Mouse (Mus musculus) hindbrain, embryonic 13.5 days (tissue): ENCODE measurements at regions not wholly inside any gene's neighbourhood (a gene's known extent, or its start where the extent isn't known, plus 50 kb on each side); places are given as distances from the start of the nearest gene placed in this dataset.

ENCODE experiments used
- ATAC-seq: fragments of 200-750 bp; cut with Nextera tagmentation; 2 replicates; pipeline ENCODE4 v1.8.0; 2017; ENCODE audit warnings: moderate TSS enrichment; ENCODE audit not compliant: low FRiP score
- H3K27ac ChIP-seq: fragments of 300-500 bp; sonication (generic); 2 replicates; pipeline ENCODE4 v1.5.1; 2015; ENCODE audit warnings: inconsistent platforms, mild to moderate bottlenecking, moderate library complexity
- H3K27me3 ChIP-seq: fragments of 300-500 bp; sonication (generic); 2 replicates; pipeline ENCODE4 v1.6.1; 2015; ENCODE audit warnings: mild to moderate bottlenecking, inconsistent platforms
- H3K36me3 ChIP-seq: fragments of 300-500 bp; sonication (generic); 2 replicates; pipeline ENCODE4 v1.6.1; 2015; ENCODE audit warnings: mild to moderate bottlenecking, inconsistent platforms
- H3K4me1 ChIP-seq: fragments of 300-500 bp; sonication (generic); replicated peaks from 2 replicates; pipeline ENCODE4 v1.6.1; 2015; ENCODE audit warnings: inconsistent platforms
- H3K4me2 ChIP-seq: fragments of 300-500 bp; sonication (generic); 2 replicates; pipeline ENCODE4 v1.6.1; 2015; ENCODE audit warnings: inconsistent platforms, mild to moderate bottlenecking, moderate library complexity
- H3K4me3 ChIP-seq: fragments of 300-500 bp; sonication (generic); 2 replicates; pipeline ENCODE4 v1.5.1; 2015; ENCODE audit warnings: mild to moderate bottlenecking, inconsistent platforms
- H3K9ac ChIP-seq: fragments of 300-500 bp; sonication (generic); 2 replicates; pipeline ENCODE4 v1.6.1; 2015; ENCODE audit warnings: mild to moderate bottlenecking, inconsistent platforms
- H3K9me3 ChIP-seq: fragments of 300-500 bp; sonication (generic); 2 replicates; pipeline ENCODE4 v1.6.1; 2016; ENCODE audit warnings: inconsistent platforms
- WGBS: fragments of 180-500 bp; shearing (Covaris S2); methylation state at CpG from one replicate; pipeline ENCODE4 v1.1.7; 2015; 5-methylcytosine and 5-hydroxymethylcytosine counted together

DNA sequence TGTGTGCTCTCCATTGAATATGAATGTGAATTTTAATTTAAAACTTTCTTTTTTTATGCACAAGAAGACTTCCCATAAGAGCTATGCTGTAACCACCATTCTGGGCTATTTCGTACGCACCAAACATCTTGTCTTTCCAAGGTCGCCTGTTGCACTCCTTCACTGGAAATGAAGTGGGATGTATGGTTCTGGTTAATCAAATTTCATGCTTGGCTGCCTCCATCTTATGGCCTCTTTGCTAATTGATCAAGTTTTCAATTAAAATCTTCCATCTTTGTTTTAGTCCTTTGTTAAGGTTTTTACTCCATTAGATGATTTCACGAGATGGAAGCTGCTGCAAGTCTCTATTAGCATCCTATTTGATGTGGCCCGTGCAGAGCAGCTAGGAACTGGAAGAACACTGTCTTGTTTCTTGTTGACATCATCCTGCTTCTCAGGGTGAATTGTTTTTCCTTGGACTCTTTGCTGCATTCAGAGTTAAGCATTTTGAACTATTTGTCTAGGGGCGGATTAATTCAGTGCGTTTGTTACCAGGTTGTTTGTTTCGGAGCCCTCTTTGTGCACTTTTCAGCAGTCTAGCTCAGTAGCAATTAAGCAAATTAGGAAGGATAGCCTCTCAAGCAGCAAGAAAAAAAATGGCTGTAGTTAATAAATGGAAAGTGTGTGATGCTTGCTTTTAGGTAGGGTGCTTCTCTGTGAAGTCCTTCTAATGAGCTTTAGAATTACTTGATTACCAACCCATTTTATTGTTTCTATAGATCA, 147.4 kb upstream of the Alcam start:
- H3K4me1 ChIP-seq = no peaks in the 10 kb centered on the region
- WGBS = 52% methylated on average over 8 of the region's 8 CpGs
- H3K9me3 ChIP-seq = no peaks in the 10 kb centered on the region
- H3K9ac ChIP-seq = no peak overlapping the region
- 0 out of 2 replicates have a peak, but pooled peaks have one; percentile 32 for ATAC-seq
- no peak overlapping the region for H3K27ac ChIP-seq
- no peaks in the 10 kb centered on the region for H3K27me3 ChIP-seq
- no peaks in the 10 kb centered on the region for H3K36me3 ChIP-seq
- no peak overlapping the region for H3K4me2 ChIP-seq
- H3K4me3 ChIP-seq = no peak overlapping the region

DNA sequence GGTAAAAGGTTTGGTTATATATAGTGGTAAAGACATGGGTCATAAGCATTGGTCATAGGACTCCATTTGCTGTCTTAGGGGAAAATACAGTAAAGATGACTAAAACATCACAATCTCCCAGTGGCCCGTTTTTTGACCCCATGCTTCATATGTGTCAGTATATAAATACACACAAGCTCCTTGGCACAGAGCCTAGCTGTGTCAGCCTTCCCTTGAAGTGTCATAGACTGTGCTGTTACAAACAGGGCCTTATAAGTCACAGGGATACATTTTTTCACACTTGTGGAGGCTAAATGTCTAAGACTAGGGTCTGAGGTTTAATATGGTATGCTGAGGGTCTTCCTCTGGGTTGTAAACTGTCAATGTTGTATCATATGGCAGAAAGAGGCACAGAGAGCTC, 144.4 kb upstream of the Alcam start:
- no peak overlapping the region for H3K4me2 ChIP-seq
- ATAC-seq = no peak
- no peaks in the 10 kb centered on the region for H3K4me1 ChIP-seq
- no peak overlapping the region for H3K4me3 ChIP-seq
- no peak overlapping the region for H3K9ac ChIP-seq
- no peaks in the 10 kb centered on the region for H3K27me3 ChIP-seq
- no peaks in the 10 kb centered on the region for H3K36me3 ChIP-seq
- H3K9me3 ChIP-seq = no peaks in the 10 kb centered on the region
- WGBS = 76% methylated on average over 1 of the region's 1 CpGs
- H3K27ac ChIP-seq = no peak overlapping the region

DNA sequence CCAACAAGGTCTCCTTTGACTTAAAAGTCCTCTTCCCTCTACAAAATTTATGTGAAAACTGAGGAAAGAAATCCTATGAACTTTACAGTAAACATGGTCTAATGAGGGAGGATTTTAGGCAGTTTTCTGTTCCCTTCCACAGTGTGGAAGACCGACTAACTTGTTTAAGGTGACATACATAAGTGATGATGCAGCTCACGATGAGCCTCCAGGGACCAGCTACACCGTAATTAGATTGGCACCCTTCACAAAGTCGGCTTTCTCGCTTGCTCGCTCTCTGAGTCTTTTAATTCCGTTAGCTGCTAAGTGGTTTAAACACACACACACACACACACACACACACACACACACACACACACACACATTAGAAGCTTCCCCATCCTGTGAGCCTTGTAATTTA, 143.3 kb upstream of the Alcam start:
- Histone ChIP-seq H3K4me3 (no peak overlapping the region), H3K4me2 (no peak overlapping the region), H3K9me3 (no peaks in the 10 kb centered on the region), H3K4me1 (no peaks in the 10 kb centered on the region), H3K27ac (no peak overlapping the region), H3K9ac (no peak overlapping the region), H3K36me3 (no peaks in the 10 kb centered on the region), H3K27me3 (no peaks in the 10 kb centered on the region)
- no peak for ATAC-seq
- WGBS = 61% methylated on average over 7 of the region's 7 CpGs

DNA sequence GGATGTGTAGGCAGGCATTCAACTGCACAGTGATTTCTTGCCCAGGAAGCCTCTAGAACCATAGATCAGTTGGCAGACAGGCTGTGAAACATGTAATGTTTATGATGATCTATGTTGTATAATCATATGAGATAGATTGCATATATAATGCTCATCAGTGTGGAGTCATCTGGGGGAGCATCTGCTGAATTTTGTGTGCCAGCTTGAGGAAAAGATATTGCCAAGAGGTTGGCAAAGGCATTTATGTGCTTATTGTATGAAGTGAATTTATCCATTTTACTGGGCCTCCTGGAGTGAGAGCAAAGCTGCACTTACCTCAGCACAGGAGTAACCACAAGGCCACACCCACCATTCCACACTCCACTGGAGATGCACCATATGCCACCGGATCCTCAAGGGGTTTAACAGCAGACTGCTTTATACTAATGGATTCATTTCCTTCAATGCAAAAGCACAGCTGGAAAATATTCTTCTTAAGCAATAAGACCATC, 134.5 kb upstream of the Alcam start:
- WGBS = 63% methylated on average over 1 of the region's 1 CpGs
- H3K9me3 ChIP-seq = no peaks in the 10 kb centered on the region
- H3K27me3 ChIP-seq = no peaks in the 10 kb centered on the region
- H3K4me2 ChIP-seq = no peak overlapping the region
- no peak overlapping the region for H3K27ac ChIP-seq
- no peaks in the 10 kb centered on the region for H3K4me1 ChIP-seq
- H3K4me3 ChIP-seq = no peak overlapping the region
- H3K36me3 ChIP-seq = no peaks in the 10 kb centered on the region
- H3K9ac ChIP-seq = no peak overlapping the region
- peak; percentile 52; the same call in 1 of the 2 replicates for ATAC-seq

DNA sequence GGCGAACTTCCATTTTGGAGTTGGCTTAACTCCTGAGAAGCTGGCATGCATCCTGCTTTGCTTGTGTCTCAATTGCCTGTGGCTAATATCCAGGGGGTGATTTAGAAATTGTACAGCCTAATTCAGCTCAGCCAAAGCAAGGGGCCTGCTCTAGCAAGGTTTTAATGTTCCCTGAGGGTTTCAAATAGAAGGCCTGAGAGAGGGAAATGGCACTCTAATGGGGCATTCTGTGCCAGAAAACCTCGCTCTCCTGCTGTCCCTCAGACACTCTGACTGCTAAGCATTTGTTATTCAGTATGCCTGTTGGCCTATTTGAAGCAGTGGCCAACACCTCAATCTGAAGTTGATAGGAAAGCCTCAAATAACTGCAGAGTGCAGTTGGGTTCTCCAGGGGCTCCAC, 115.2 kb upstream of the Alcam start:
- Histone ChIP-seq H3K4me1 (no peaks in the 10 kb centered on the region), H3K9ac (no peak overlapping the region), H3K36me3 (no peaks in the 10 kb centered on the region), H3K4me2 (no peak overlapping the region), H3K27me3 (no peaks in the 10 kb centered on the region), H3K9me3 (no peaks in the 10 kb centered on the region), H3K27ac (no peak overlapping the region), H3K4me3 (no peak overlapping the region)
- no peak for ATAC-seq
- WGBS = 77% methylated on average over 2 of the region's 2 CpGs

DNA sequence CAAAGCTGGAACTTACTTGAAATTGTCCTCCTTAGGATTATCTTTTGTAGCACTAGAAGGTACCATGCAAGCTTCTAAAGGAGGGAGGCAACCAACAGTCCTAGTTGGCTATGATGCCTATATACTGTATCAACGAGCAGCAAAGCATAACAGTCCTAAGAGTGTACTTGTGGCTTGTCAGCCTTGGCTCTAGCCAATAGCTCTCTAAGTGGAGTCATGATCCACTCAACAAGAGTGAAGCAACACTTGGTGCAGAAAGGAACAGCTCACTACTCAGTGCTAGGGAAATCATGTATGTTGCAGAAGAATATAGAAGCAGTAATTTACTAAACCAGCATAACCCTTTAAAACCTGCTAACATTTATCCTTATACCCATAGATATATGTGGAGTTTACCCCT, 82.4 kb upstream of the Alcam start:
- ATAC-seq = no peak
- no peaks in the 10 kb centered on the region for H3K36me3 ChIP-seq
- no peak overlapping the region for H3K4me2 ChIP-seq
- H3K27me3 ChIP-seq = no peaks in the 10 kb centered on the region
- H3K4me3 ChIP-seq = no peak overlapping the region
- H3K4me1 ChIP-seq = no peaks in the 10 kb centered on the region
- H3K27ac ChIP-seq = no peak overlapping the region
- WGBS = 89% methylated on average over 1 of the region's 1 CpGs
- no peak overlapping the region for H3K9ac ChIP-seq
- H3K9me3 ChIP-seq = no peaks in the 10 kb centered on the region

DNA sequence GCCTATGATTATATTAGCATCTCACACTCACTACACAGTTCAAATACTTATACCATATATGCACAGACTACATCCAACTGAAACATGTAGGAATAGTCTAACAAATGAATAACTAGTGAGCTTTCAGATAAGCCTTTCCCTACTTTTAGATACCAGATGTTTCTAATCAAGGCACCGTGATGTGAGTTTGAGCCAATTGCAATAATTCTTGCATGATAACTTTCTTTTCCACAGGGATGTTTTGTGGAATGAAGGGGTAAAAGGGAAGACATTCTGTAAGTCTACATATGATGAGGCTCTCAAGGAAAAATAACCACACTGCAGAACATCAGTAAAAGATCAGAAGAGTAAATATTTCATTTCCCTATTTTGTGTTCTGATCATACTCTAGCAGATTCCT, 80.7 kb upstream of the Alcam start:
- Histone ChIP-seq H3K4me2 (no peak overlapping the region), H3K4me1 (no peaks in the 10 kb centered on the region), H3K9me3 (no peaks in the 10 kb centered on the region), H3K36me3 (no peaks in the 10 kb centered on the region), H3K27me3 (no peaks in the 10 kb centered on the region), H3K27ac (no peak overlapping the region), H3K9ac (no peak overlapping the region), H3K4me3 (no peak overlapping the region)
- ATAC-seq = no peak
- 85% methylated on average over 1 of the region's 1 CpGs for WGBS

DNA sequence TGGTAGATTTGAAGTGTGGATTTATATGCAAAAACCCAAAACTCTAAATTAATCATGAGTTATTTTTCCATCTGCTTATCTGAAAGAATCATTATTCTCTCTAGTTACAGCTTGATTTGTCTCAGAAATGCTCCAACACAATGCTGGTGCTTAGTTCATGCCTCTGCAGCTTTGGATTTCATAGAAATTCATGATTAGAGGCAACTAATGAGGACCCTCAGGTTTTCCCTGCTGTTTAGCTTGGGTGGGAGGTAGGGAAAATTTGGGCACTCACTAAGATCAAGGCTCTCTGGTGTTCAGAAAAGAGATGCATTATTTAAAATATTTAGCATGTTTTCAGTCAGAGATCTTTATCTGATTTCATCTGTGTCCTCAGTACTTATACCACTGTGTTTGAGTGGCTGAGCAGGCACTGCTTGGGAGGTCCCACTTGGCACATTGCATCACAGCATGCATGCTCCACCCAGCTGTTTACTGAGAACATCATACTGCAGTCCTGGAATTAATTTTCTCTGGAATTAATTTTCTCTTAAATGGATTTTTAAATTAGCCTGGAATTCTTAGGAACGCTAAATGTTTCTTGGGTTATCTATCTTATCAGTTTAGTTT, 78.7 kb upstream of the Alcam start:
- Histone ChIP-seq H3K4me3 (no peak overlapping the region), H3K9me3 (no peaks in the 10 kb centered on the region), H3K36me3 (no peaks in the 10 kb centered on the region), H3K4me2 (no peak overlapping the region), H3K9ac (no peak overlapping the region), H3K4me1 (no peaks in the 10 kb centered on the region), H3K27ac (no peak overlapping the region), H3K27me3 (no peaks in the 10 kb centered on the region)
- WGBS = 72% methylated on average over 1 of the region's 1 CpGs
- no peak for ATAC-seq

DNA sequence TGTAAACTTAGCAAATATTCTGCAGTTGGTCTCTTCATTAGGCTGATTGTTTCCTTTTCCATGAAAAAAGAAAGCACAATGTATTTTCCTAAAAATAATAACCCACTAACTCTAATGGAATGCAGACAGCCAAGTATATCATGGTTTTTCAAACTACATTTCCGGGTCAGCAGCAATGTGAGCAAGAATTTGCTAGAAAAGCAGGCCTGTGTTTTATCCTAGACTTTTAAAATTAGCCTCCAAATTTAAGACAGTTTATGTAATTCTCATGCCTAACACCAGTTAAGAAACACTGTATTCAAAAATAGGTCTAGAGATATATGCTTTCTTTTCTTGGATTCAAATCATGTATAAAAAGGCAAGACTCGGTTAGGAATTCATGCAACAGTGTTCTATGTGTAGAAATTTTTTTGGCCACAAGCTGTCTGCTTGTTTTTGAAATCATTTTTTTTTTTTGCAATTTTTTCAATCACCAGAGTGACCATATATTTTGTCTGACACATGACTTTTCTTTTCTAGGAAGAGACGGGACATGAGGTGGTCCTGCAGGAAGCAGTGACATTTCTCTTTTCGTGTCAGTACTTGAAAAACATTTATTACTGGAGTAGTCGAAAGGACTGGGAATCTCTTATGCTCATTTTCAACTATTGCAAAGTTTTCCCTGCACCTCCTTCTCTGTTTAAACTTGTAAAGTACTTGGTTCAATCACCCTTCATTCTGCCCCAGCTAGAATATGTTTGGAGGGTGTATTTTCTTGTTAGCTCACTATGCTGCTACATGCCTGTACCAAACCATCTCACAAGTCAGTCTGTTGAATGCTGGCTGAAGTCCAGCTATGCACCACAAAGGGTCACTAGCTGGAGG, 59.9 kb upstream of the Alcam start:
- Histone ChIP-seq H3K4me2 (no peak overlapping the region), H3K4me1 (no peaks in the 10 kb centered on the region), H3K4me3 (no peak overlapping the region), H3K9ac (no peak overlapping the region), H3K9me3 (no peaks in the 10 kb centered on the region), H3K36me3 (no peaks in the 10 kb centered on the region), H3K27me3 (no peaks in the 10 kb centered on the region), H3K27ac (no peak overlapping the region)
- no peak for ATAC-seq
- 86% methylated on average over 5 of the region's 5 CpGs for WGBS

DNA sequence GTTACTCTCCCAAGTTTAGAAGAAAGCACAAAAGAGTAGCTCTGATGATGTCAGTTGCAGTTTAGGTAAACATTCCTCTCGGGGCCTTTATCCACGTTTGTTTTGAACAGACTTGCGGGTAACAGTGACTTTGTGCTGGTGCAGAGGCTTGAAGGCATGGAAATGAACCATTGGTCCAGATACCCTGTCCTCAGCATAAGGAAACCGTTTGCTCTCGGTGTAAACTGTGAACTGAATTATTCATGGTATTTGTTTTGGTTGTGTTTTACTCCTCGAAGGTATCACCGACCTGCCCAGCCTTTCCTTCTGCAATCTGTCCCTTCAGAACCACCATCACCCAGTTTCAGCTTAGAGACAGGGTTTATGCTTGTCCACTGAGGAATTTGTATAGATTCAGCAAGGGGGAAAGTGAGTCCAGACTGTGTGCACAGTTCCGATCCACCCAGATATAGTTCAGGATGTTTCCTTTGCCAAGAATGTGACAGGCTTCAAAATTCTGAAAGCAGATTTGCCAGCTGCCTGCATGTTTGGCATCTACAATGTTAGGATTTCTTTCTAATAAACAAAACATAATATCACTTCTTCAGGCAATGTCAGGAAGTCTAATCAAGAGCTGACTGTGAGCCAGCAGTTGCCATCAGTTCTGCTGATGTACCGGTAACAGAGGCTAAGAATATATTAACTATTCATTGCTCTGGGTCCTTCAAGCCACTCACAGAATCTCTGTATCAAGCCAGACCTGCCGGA, 54.9 kb upstream of the Alcam start:
- Histone ChIP-seq H3K9me3 (no peaks in the 10 kb centered on the region), H3K4me3 (no peak overlapping the region), H3K27me3 (no peaks in the 10 kb centered on the region), H3K36me3 (no peaks in the 10 kb centered on the region), H3K4me2 (no peak overlapping the region), H3K9ac (no peak overlapping the region), H3K27ac (no peak overlapping the region), H3K4me1 (no peaks in the 10 kb centered on the region)
- WGBS = 74% methylated on average over 10 of the region's 10 CpGs
- no peak for ATAC-seq
